Comparison of ENCODE assay signal across 11 mouse cellular contexts in genomic region chr2:75670446-75671336, GRCm38 (mm10). TPM values are rescaled to one million over a fixed set of nuclear protein-coding genes. Genes with fewer than 3 reads are reported as not detected.
DNase-seq lines count a peak whose midpoint lies in the region; ATAC-seq lines count a peak whose summit lies in the region.
"Had no signal": no experiment of that assay in that cellular context is flagged by ENCODE, and none has a peak within 500 bp of the region (broad histone marks: within the 10 kb centered on the region; RNA-seq: fewer than 3 reads in every experiment).

No protein-coding gene starts in this region.

- no peaks in the 10 kb centered on the region for H3K27me3 ChIP-seq in hindbrain, embryonic 11.5 days (ENCODE audit: control insufficient read depth, insufficient read depth, low read length)
- no peaks in the 10 kb centered on the region for H3K27me3 ChIP-seq in hindbrain, embryonic 10.5 days (ENCODE audit: insufficient read depth, poor library complexity, severe bottlenecking)
- H3K27me3 ChIP-seq in liver, embryonic 11.5 days (replicated peaks; ENCODE audit: control insufficient read depth, insufficient read depth, low read length), result no peaks in the 10 kb centered on the region
- H3K27me3 ChIP-seq: midbrain, embryonic 15.5 days had no signal

- no peak overlapping the region for H3K27ac ChIP-seq in hindbrain, embryonic 11.5 days (ENCODE audit: low read depth, low read length)
- no peak overlapping the region for H3K27ac ChIP-seq in hindbrain, embryonic 10.5 days
- H3K27ac ChIP-seq in liver, embryonic 11.5 days (ENCODE audit: low read depth, low read length), result no peak overlapping the region
- H3K27ac ChIP-seq: midbrain, embryonic 15.5 days had no signal

- H3K4me3 ChIP-seq in hindbrain, embryonic 11.5 days (ENCODE audit: low read depth, low read length), result no peak overlapping the region
- no peak overlapping the region for H3K4me3 ChIP-seq in hindbrain, embryonic 10.5 days
- H3K4me3 ChIP-seq in liver, embryonic 11.5 days (ENCODE audit: low read depth, low read length), result no peak overlapping the region
- H3K4me3 ChIP-seq: midbrain, embryonic 15.5 days had no signal

- no peak overlapping the region for H3K9ac ChIP-seq in hindbrain, embryonic 11.5 days (ENCODE audit: low read depth, low read length)
- H3K9ac ChIP-seq in liver, embryonic 11.5 days (ENCODE audit: low read depth, low read length), result no peak overlapping the region
- H3K9ac ChIP-seq: midbrain, embryonic 15.5 days had no signal

- H3K36me3 ChIP-seq in hindbrain, embryonic 11.5 days (ENCODE audit: control insufficient read depth, insufficient read depth, low read length), result no peaks in the 10 kb centered on the region
- H3K36me3 ChIP-seq in hindbrain, embryonic 10.5 days, result peaks cover 22% of the 10 kb centered on the region
- no peaks in the 10 kb centered on the region for H3K36me3 ChIP-seq in liver, embryonic 11.5 days (ENCODE audit: control insufficient read depth, insufficient read depth, low read length)

- WGBS in hindbrain, embryonic 11.5 days, result 82% methylated on average over 6 of the region's 6 CpGs
- WGBS in hindbrain, embryonic 10.5 days, result 83% methylated on average over 6 of the region's 6 CpGs
- WGBS in liver, embryonic 11.5 days, result 75% methylated on average over 6 of the region's 6 CpGs

- no peak for DNase-seq in hindbrain, embryonic 11.5 days (ENCODE audit: low spot score)
- DNase-seq in hindbrain, embryonic 10.5 days (ENCODE audit: low spot score), result no peak
- peak; percentile 20 for DNase-seq in retina, embryonic 14.5 days (ENCODE audit: low spot score)
- DNase-seq in retina, postnatal 1 day, result no peak
- DNase-seq in liver, embryonic 11.5 days (ENCODE audit: low spot score), result peak; percentile 30
- no peak for DNase-seq in B cell, adult 2 months
- DNase-seq in kidney, adult 11 months, result no peak
- DNase-seq: kidney, postnatal 14 days; thymus, postnatal 36 days had no signal

- peak; percentile 33; the same call in 1 of the 2 replicates for ATAC-seq in hindbrain, embryonic 11.5 days (ENCODE audit: low FRiP score)
- no peak for ATAC-seq in liver, embryonic 11.5 days (replicated peaks; ENCODE audit: low FRiP score)
- ATAC-seq: activated CD4-positive, CD25-positive, alpha-beta regulatory T cell, adult 4 months; midbrain, embryonic 15.5 days had no signal

- no peaks in the 10 kb centered on the region for H3K4me1 ChIP-seq in hindbrain, embryonic 11.5 days (replicated peaks; ENCODE audit: control insufficient read depth, insufficient read depth, low read length)
- no peaks in the 10 kb centered on the region for H3K4me1 ChIP-seq in hindbrain, embryonic 10.5 days (replicated peaks)
- no peaks in the 10 kb centered on the region for H3K4me1 ChIP-seq in liver, embryonic 11.5 days (replicated peaks; ENCODE audit: control insufficient read depth, insufficient read depth, low read length)
- H3K4me1 ChIP-seq: midbrain, embryonic 15.5 days had no signal

- H3K4me2 ChIP-seq in hindbrain, embryonic 11.5 days (replicated peaks; ENCODE audit: low read depth, low read length), result no peak overlapping the region
- no peak overlapping the region for H3K4me2 ChIP-seq in liver, embryonic 11.5 days
- H3K4me2 ChIP-seq: midbrain, embryonic 15.5 days had no signal

- no peaks in the 10 kb centered on the region for H3K9me3 ChIP-seq in hindbrain, embryonic 11.5 days (ENCODE audit: control insufficient read depth, low read length)
- no peaks in the 10 kb centered on the region for H3K9me3 ChIP-seq in hindbrain, embryonic 10.5 days
- no peaks in the 10 kb centered on the region for H3K9me3 ChIP-seq in liver, embryonic 11.5 days (ENCODE audit: control insufficient read depth, low read length)
- H3K9me3 ChIP-seq: midbrain, embryonic 15.5 days had no signal

RNA-seq across cellular contexts. Expression of gene Hnrnpa3, which starts 11.6 kb away (rescaled TPM):
- polyA plus RNA-seq in hindbrain, embryonic 11.5 days (2014; fragmentation: Nextera tagmentation; extraction: Ambion mirVana), result 304 and 320 TPM in 2 replicates
- 236 and 359 TPM in 2 replicates for polyA plus RNA-seq in hindbrain, embryonic 10.5 days (2016; fragmentation: Nextera tagmentation; extraction: Ambion mirVana)
- 222 and 234 TPM in 2 replicates for polyA plus RNA-seq in liver, embryonic 11.5 days (2014; fragmentation: Nextera tagmentation; extraction: Ambion mirVana)

RNA-seq across cellular contexts. Expression of gene Nfe2l2, which starts 33.8 kb away (rescaled TPM):
- polyA plus RNA-seq in hindbrain, embryonic 11.5 days (2014; fragmentation: Nextera tagmentation; extraction: Ambion mirVana), result 28.4 and 28.5 TPM in 2 replicates
- 24.0 and 27.1 TPM in 2 replicates for polyA plus RNA-seq in hindbrain, embryonic 10.5 days (2016; fragmentation: Nextera tagmentation; extraction: Ambion mirVana)
- polyA plus RNA-seq in liver, embryonic 11.5 days (2014; fragmentation: Nextera tagmentation; extraction: Ambion mirVana), result 69.6 and 77.5 TPM in 2 replicates

Comparison
In these comparisons a context has a peak if more than half of its experiments do, and no peak if none do; other contexts are left out.
1. DNase-seq: peak in retina, embryonic 14.5 days (single experiment) and liver, embryonic 11.5 days (single experiment); none in hindbrain, embryonic 11.5 days (single experiment), hindbrain, embryonic 10.5 days (single experiment), retina, postnatal 1 day (single experiment), B cell, adult 2 months (0 of 2) and kidney, adult 11 months (single experiment).